Mouse (Mus musculus) midbrain, postnatal 0 days (tissue): ENCODE results near the gene Ralgps1. TPM values are rescaled to one million over a fixed set of nuclear protein-coding genes. Genes with fewer than 3 reads are reported as not detected.
A peak's percentile ranks its signal among the peaks of the same experiment; 100 is the strongest.

ENCODE experiments used
- ATAC-seq: fragments of 200-750 bp; cut with Nextera tagmentation; 2 replicates; pipeline ENCODE4 v1.8.0; 2017; ENCODE audit warnings: moderate number of reproducible peaks, mild to moderate bottlenecking, moderate TSS enrichment, moderate library complexity; ENCODE audit not compliant: low FRiP score
- DNase-seq: peaks from one replicate; pipeline ENCODE4 v3.0.0-alpha.2; 2015; ENCODE audit warnings: low spot score
- H3K27ac ChIP-seq: fragments of 300-500 bp; sonication (generic); 2 replicates; pipeline ENCODE4 v1.5.1; 2014; ENCODE audit warnings: low read depth, mild to moderate bottlenecking, low read length, mixed read lengths
- H3K27me3 ChIP-seq: fragments of 300-500 bp; sonication (generic); 2 replicates; pipeline ENCODE4 v1.6.1; 2014; ENCODE audit warnings: low read length, control low read depth, mixed read lengths; ENCODE audit not compliant: insufficient read depth
- H3K36me3 ChIP-seq: fragments of 300-500 bp; sonication (generic); 2 replicates; pipeline ENCODE4 v1.6.1; 2014; ENCODE audit warnings: low read length, control low read depth, mixed read lengths; ENCODE audit not compliant: insufficient read depth
- H3K4me1 ChIP-seq: fragments of 300-500 bp; sonication (generic); 2 replicates; pipeline ENCODE4 v1.6.1; 2014; ENCODE audit warnings: mild to moderate bottlenecking, control low read depth, antibody characterized with exemption, low read length, mixed read lengths; ENCODE audit not compliant: insufficient read depth
- H3K4me2 ChIP-seq: fragments of 300-500 bp; sonication (generic); 2 replicates; pipeline ENCODE4 v1.6.1; 2014; ENCODE audit warnings: low read depth, mild to moderate bottlenecking, low read length, mixed read lengths; ENCODE audit not compliant: poor library complexity, severe bottlenecking
- H3K4me3 ChIP-seq: fragments of 300-500 bp; sonication (generic); 2 replicates; pipeline ENCODE4 v1.5.1; 2014; ENCODE audit warnings: low read depth, mild to moderate bottlenecking, low read length, moderate library complexity
- H3K9ac ChIP-seq: fragments of 300-500 bp; sonication (generic); replicated peaks from 2 replicates; pipeline ENCODE4 v1.6.1; 2014; ENCODE audit warnings: mild to moderate bottlenecking, low read length, moderate library complexity, mixed read lengths; ENCODE audit not compliant: poor library complexity, severe bottlenecking
- H3K9me3 ChIP-seq: fragments of 300-500 bp; sonication (generic); 2 replicates; pipeline ENCODE4 v1.6.1; 2016; ENCODE audit warnings: low read length, control low read depth
- CTCF ChIP-seq: IDR thresholded peaks from 2 replicates; pipeline ENCODE4 v1.5.1; 2016; ENCODE audit warnings: antibody characterized with exemption, mild to moderate bottlenecking
- WGBS: fragments of 180-500 bp; shearing (Covaris S2); extraction: QIAGEN DNeasy Blood & Tissue Kit; methylation state at CpG from one replicate; pipeline ENCODE4 v1.1.7; 2014; 5-methylcytosine and 5-hydroxymethylcytosine counted together
- polyA plus RNA-seq: library from polyadenylated mRNA; unstranded; fragments of >200 nt; fragmentation: Nextera tagmentation; extraction: Ambion mirVana; gene quantifications from 2 replicates; pipeline ENCODE4 v1.2.1, GENCODE M21; 2015
- total RNA-seq: library from RNA; depleted of rRNA; stranded (reverse); fragments of >200 nt; gene quantifications from 2 replicates; pipeline ENCODE4 v1.2.3, GENCODE M21; 2014

Ralgps1 gene
- total and polyA plus RNA-seq, 2 experiments from 2014 or later: 26.4 to 74.6 TPM

- ATAC-seq (no peak), DNase-seq (peak; percentile 41)
- Histone ChIP-seq H3K27me3 (no peaks in the 10 kb centered on the region), H3K36me3 (no peaks in the 10 kb centered on the region), H3K4me3 (no peak overlapping the region), H3K4me2 (no peak overlapping the region), H3K9ac (no peak overlapping the region), H3K9me3 (no peaks in the 10 kb centered on the region), H3K27ac (no peak overlapping the region), H3K4me1 (peaks cover 12% of the 10 kb centered on the region; the same call in 1 of the 2 replicates)
- 53% methylated on average over 14 of the region's 14 CpGs for WGBS
- TF ChIP-seq CTCF: no peak
These were observed 165.3 kb downstream of the Ralgps1 start for GRCm38 (mm10) chr2:33205939-33206525.

DNA sequence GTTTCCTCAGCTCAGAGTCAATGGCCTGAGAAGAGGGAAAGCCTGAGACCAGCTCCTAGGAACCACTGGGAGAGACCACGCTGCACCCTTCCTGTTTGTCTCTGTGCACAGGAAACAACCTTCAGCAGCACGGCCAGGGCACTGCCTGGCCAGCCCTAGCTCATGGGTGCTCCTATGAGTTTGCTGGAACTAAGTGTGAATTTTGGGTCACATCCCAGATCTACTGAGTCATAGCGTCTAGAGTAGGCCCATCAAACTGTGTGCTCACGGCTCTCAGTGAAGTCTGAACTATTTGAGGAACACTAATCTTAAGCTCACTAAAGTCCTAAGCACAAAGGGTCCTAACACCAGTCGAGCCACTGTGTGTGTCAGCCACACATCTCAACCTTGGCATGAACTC, 166.3 kb downstream of the Ralgps1 start:
- Histone ChIP-seq H3K27me3 (no peaks in the 10 kb centered on the region), H3K4me3 (no peak overlapping the region), H3K27ac (no peak overlapping the region), H3K9me3 (no peaks in the 10 kb centered on the region), H3K36me3 (no peaks in the 10 kb centered on the region), H3K4me2 (no peak overlapping the region), H3K4me1 (peaks cover 12% of the 10 kb centered on the region; the same call in 1 of the 2 replicates), H3K9ac (no peak overlapping the region)
- ATAC-seq (no peak), DNase-seq (no peak)
- 81% methylated on average over 5 of the region's 5 CpGs for WGBS
- TF ChIP-seq CTCF: no peak

- peak overlapping the region; percentile 38; the same call in 1 of the 2 replicates for H3K27ac ChIP-seq
- H3K27me3 ChIP-seq: no peaks in the 10 kb centered on the region
These were observed 168.0 kb downstream of the Ralgps1 start for GRCm38 (mm10) chr2:33203284-33203683.

DNA sequence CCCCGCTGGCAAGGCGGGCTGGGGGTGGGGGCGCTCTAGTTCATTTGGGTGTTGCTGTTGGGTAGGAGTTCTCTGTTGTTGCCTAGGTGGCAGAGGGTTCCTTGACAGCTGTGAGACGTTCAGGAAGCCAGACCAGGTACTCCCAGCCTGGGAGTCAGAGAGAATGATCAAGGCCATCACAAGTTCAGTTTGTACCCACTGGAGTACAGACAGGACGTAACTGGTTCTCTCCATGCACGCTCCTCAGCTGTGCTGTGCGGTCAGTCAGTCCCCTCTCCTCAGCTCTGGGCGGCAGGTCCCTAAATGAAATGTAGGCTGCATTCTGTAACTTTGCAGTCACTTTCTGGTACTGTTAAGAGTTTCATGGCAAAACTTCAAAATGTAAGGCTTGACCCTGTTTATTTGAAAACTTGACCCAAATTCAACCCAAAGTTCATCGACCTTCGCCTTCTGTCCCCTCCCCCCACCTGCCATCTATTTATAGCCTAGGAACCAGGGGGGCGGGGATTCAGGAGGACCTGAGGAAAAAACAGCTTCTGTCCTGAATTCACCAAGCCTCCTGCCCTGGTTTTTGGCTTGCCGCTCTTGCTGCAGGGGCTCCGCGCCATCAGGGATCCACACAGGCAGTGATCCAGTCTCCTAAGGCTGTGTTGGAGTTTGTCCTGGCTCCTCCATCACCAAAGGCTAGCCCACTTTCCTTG, 170.8 kb downstream of the Ralgps1 start:
- no peaks in the 10 kb centered on the region for H3K9me3 ChIP-seq
- ATAC-seq (no peak), DNase-seq (no peak)
- no peak for TF ChIP-seq CTCF
- no peak overlapping the region for H3K27ac ChIP-seq
- no peak overlapping the region for H3K4me2 ChIP-seq
- H3K9ac ChIP-seq: no peak overlapping the region
- 0 out of 2 replicates have a peak, but pooled peaks cover 8% of the 10 kb centered on the region for H3K4me1 ChIP-seq
- H3K4me3 ChIP-seq: no peak overlapping the region
- 79% methylated on average over 14 of the region's 14 CpGs for WGBS
- H3K36me3 ChIP-seq: no peaks in the 10 kb centered on the region
- no peaks in the 10 kb centered on the region for H3K27me3 ChIP-seq

More at GRCm38 (mm10) chr2:33203284-33203683, 168.0 kb downstream of the Ralgps1 start:
- Histone ChIP-seq H3K4me1 (peaks cover 12% of the 10 kb centered on the region; the same call in 1 of the 2 replicates), H3K4me2 (no peak overlapping the region), H3K9ac (0 out of 2 replicates have a peak overlapping the region, but pooled peaks have one; percentile 13), H3K36me3 (no peaks in the 10 kb centered on the region), H3K9me3 (no peaks in the 10 kb centered on the region), H3K4me3 (no peak overlapping the region)
- 51% methylated on average over 6 of the region's 6 CpGs for WGBS
- ATAC-seq (no peak), DNase-seq (no peak)
- no peak for TF ChIP-seq CTCF

- Histone ChIP-seq H3K9ac (no peak overlapping the region), H3K4me3 (no peak overlapping the region), H3K27ac (no peak overlapping the region), H3K36me3 (no peaks in the 10 kb centered on the region), H3K4me2 (no peak overlapping the region), H3K27me3 (no peaks in the 10 kb centered on the region), H3K4me1 (no peaks in the 10 kb centered on the region; the same call in 1 of the 2 replicates), H3K9me3 (no peaks in the 10 kb centered on the region)
- 67% methylated on average over 3 of the region's 3 CpGs for WGBS
- no peak for DNase-seq
- no peak for ATAC-seq
- no peak for TF ChIP-seq CTCF
These were observed 181.3 kb downstream of the Ralgps1 start for GRCm38 (mm10) chr2:33189976-33190375.
